Mouse (Mus musculus) embryonic fibroblast, embryonic 13.5 days (primary cell): ENCODE results near the gene Slc43a2. TPM values are rescaled to one million over a fixed set of nuclear protein-coding genes. Genes with fewer than 3 reads are reported as not detected.

Experiments
- H3K27ac ChIP-seq: 2 replicates; pipeline ENCODE4 v1.5.1; 2012; ENCODE audit warnings: low read length, control low read depth, inconsistent platforms; ENCODE audit not compliant: insufficient read depth
- H3K4me1 ChIP-seq: 2 replicates; pipeline ENCODE4 v1.6.1; 2011; ENCODE audit warnings: low read length; ENCODE audit not compliant: control insufficient read depth, insufficient read depth
- H3K4me3 ChIP-seq: 2 replicates; pipeline ENCODE4 v1.5.1; 2011; ENCODE audit warnings: mild to moderate bottlenecking, control low read depth, low read length; ENCODE audit not compliant: insufficient read depth
- CTCF ChIP-seq: IDR thresholded peaks from 2 replicates; pipeline ENCODE4 v1.5.1; 2011; ENCODE audit warnings: mild to moderate bottlenecking, control low read depth, low read length, moderate library complexity, borderline replicate concordance; ENCODE audit not compliant: insufficient read depth
- POLR2A ChIP-seq: IDR thresholded peaks from 2 replicates; pipeline ENCODE4 v1.6.1; 2011; ENCODE audit warnings: low read depth, mild to moderate bottlenecking, control low read depth, low read length, moderate library complexity
- polyA plus RNA-seq: library from polyadenylated mRNA; stranded (reverse); fragments of >200 nt; gene quantifications from 2 replicates; pipeline ENCODE4 v1.2.4, GENCODE M21; 2011; ENCODE audit warnings: low read depth; ENCODE audit not compliant: missing spikeins, insufficient read length

Slc43a2 gene
- polyA plus RNA-seq, 1 experiment, result 6.9 TPM

DNA sequence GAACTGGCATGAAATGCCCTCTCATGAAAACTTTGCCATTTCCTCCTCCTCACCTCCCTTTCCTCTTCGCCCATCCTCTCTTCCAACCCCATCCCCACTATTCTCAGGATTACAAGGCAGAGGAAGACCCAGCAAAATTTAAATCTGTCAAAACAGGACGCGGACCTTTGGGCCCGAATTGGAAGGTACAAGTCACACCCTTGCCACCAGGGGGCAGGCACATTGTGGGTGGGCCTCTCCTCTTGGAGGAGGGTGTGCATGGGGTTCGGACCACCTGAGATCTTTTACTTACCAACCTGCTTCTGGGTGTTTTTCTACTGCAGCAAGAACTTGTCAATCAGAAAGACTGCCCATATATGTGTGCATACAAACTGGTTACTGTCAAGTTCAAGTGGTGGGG lies 87.6 kb downstream of the Slc43a2 start:
- Histone ChIP-seq H3K27ac (no peak overlapping the region), H3K4me3 (no peak overlapping the region), H3K4me1 (peaks cover 13% of the 10 kb centered on the region)
- TF ChIP-seq POLR2A (no peak), CTCF (peak; percentile 19; the same call in 1 of the 2 replicates)

- peaks cover 13% of the 10 kb centered on the region for H3K4me1 ChIP-seq
- TF ChIP-seq POLR2A (no peak), CTCF (no peak)
- H3K4me3 ChIP-seq, result no peak overlapping the region
- H3K27ac ChIP-seq, result peak overlapping the region; percentile 78
Observed at GRCm38 (mm10) chr11:75620136-75620780, 88.8 kb downstream of the Slc43a2 start.

- peaks cover 13% of the 10 kb centered on the region for H3K4me1 ChIP-seq
- TF ChIP-seq POLR2A (no peak), CTCF (no peak)
- peak overlapping the region; percentile 78 for H3K27ac ChIP-seq
- H3K4me3 ChIP-seq, result no peak overlapping the region
Observed at GRCm38 (mm10) chr11:75621426-75621825, 89.9 kb downstream of the Slc43a2 start.

DNA sequence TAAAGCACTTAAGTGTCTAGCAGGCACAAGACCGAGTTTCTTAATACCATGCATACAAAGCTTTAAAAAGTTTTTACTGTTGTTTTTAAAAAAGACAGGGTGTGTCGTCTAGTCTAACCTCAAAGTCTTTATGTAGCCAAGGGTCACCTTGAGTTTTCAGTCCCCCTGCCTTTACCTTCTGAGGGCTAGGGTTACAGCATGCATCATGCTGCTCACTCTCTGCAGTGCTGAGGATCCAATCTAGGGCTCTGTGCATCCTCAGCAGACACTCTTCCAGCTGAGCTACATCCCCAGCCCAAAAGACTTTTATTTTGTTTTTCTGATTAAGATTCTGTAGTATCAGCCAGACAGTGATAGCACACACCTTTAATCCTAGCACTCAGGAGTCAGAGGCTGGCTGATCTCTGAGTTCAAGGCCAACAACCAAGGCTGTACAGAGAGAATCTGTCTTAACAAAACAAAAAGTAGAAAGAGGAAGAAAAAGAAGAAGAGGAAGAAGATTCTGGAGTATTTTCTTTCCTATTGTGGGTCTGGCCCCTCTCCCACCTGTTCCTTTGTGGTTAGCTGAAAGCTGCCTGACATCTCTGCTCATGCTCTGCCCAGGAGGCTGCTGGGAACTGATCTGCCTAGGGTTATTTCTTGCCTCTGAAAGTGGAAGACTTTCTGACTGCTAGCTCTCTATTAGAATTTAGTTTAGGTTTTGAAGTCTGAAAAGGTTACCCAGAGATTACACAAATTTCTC lies 91.3 kb downstream of the Slc43a2 start:
- H3K4me1 ChIP-seq, result peaks cover 13% of the 10 kb centered on the region
- TF ChIP-seq POLR2A (no peak), CTCF (no peak)
- no peak overlapping the region for H3K4me3 ChIP-seq
- H3K27ac ChIP-seq, result no peak overlapping the region

GRCm38 (mm10) chr11:75624102-75624554 lies 92.6 kb downstream of the Slc43a2 start:
- TF ChIP-seq POLR2A (no peak), CTCF (no peak)
- no peak overlapping the region for H3K27ac ChIP-seq
- no peak overlapping the region for H3K4me3 ChIP-seq
- H3K4me1 ChIP-seq, result peaks cover 13% of the 10 kb centered on the region

- no peak for TF ChIP-seq CTCF
- no peak for TF ChIP-seq POLR2A
- no peak overlapping the region for H3K4me3 ChIP-seq
- peaks cover 6% of the 10 kb centered on the region; the same call in 1 of the 2 replicates for H3K4me1 ChIP-seq
- H3K27ac ChIP-seq, result no peak overlapping the region
Observed at GRCm38 (mm10) chr11:75625820-75626219, 94.3 kb downstream of the Slc43a2 start.

Other genes starting within 250 kb of the Slc43a2 start
- gene Rpa1, start 183.4 kb upstream of the Slc43a2 start, polyA plus RNA-seq, result 98.3 and 104 TPM in 2 replicates
- 6.5 and 7.3 TPM in 2 replicates for gene Smyd4, start 183.3 kb upstream of the Slc43a2 start, polyA plus RNA-seq
- gene Serpinf1, start 109.0 kb upstream of the Slc43a2 start, polyA plus RNA-seq, result 1,069 and 1,358 TPM in 2 replicates
- gene Serpinf2, start 92.1 kb upstream of the Slc43a2 start, polyA plus RNA-seq, result not detected in 2 replicates
- gene Wdr81, start 77.0 kb upstream of the Slc43a2 start, polyA plus RNA-seq, result 9.5 and 17.3 TPM in 2 replicates
- gene Tlcd2, start 70.0 kb upstream of the Slc43a2 start, polyA plus RNA-seq, result 11.2 and 11.4 TPM in 2 replicates
- 127 and 132 TPM in 2 replicates for gene Prpf8, start 44.9 kb upstream of the Slc43a2 start, polyA plus RNA-seq
- gene Rilp, start 21.6 kb upstream of the Slc43a2 start, polyA plus RNA-seq, result 1.7 TPM in 2 replicates
- 0.25 TPM in 1 of 2 replicates, not detected in the other for gene Scarf1, start 18.2 kb upstream of the Slc43a2 start, polyA plus RNA-seq
- 160 and 204 TPM in 2 replicates for gene Pitpna, start 56.4 kb downstream of the Slc43a2 start, polyA plus RNA-seq
- 15.2 and 17.8 TPM in 2 replicates for gene Inpp5k, start 99.3 kb downstream of the Slc43a2 start, polyA plus RNA-seq
- gene Myo1c, start 118.8 kb downstream of the Slc43a2 start, polyA plus RNA-seq, result 169 and 247 TPM in 2 replicates
- gene Crk, start 147.6 kb downstream of the Slc43a2 start, polyA plus RNA-seq, result 133 TPM in 2 replicates
- gene Ywhae, start 201.2 kb downstream of the Slc43a2 start, polyA plus RNA-seq, result 662 and 701 TPM in 2 replicates